Mouse (Mus musculus) MEL (cell line): ENCODE measurements at regions not wholly inside any gene's neighbourhood (a gene's known extent, or its start where the extent isn't known, plus 50 kb on each side); places are given as distances from the start of the nearest gene placed in this dataset.

Experiments
- CHD1 ChIP-seq: IDR thresholded peaks from 2 replicates; pipeline ENCODE4 v1.6.1; 2012; ENCODE audit warnings: low read depth, mild to moderate bottlenecking, inconsistent platforms, low read length, improper control_type of control experiment
- CTCF ChIP-seq, 3 experiments: IDR thresholded peaks in 2 of 3; conservative IDR thresholded peaks in 1 of 3; 2 replicates each; pipeline ENCODE4 v1.5.1; 2011 to 2012; ENCODE audit warnings: low read length in 3 of 3, low read depth in 2 of 3, mild to moderate bottlenecking in 2 of 3, improper control_type of control experiment in 1 of 3, inconsistent platforms in 1 of 3, mixed read lengths in 1 of 3, moderate library complexity in 1 of 3; ENCODE audit not compliant: control insufficient read depth in 1 of 3, insufficient read depth in 1 of 3, poor library complexity in 1 of 3, severe bottlenecking in 1 of 3
- E2F4 ChIP-seq: IDR thresholded peaks from 2 replicates; pipeline ENCODE4 v1.6.1; 2011; ENCODE audit warnings: low read depth, low read length, improper control_type of control experiment, borderline replicate concordance
- JUND ChIP-seq: IDR thresholded peaks from 2 replicates; pipeline ENCODE4 v1.6.1; 2011; ENCODE audit warnings: low read depth, mild to moderate bottlenecking, improper control_type of control experiment, low read length
- MAFK ChIP-seq: IDR thresholded peaks from 2 replicates; pipeline ENCODE4 v1.6.1; 2011; ENCODE audit warnings: low read depth, mild to moderate bottlenecking, low read length, improper control_type of control experiment, borderline replicate concordance
- POLR2A ChIP-seq, 2 experiments: IDR thresholded peaks; 2 replicates each; pipeline ENCODE4 v1.6.1; 2011 to 2012; ENCODE audit warnings: low read length in 2 of 2, mild to moderate bottlenecking in 2 of 2, control low read depth in 1 of 2, improper control_type of control experiment in 1 of 2, low read depth in 1 of 2, moderate library complexity in 1 of 2; ENCODE audit not compliant: control insufficient read depth in 1 of 2, insufficient read depth in 1 of 2, poor library complexity in 1 of 2
- RCOR1 ChIP-seq: IDR thresholded peaks from 2 replicates; pipeline ENCODE4 v1.6.1; 2012; ENCODE audit warnings: low read depth, mild to moderate bottlenecking, inconsistent platforms, low read length, improper control_type of control experiment
- USF1 ChIP-seq: IDR thresholded peaks from 2 replicates; pipeline ENCODE4 v1.6.1; 2014; ENCODE audit warnings: low read depth, mild to moderate bottlenecking, inconsistent platforms, low read length, improper control_type of control experiment, moderate library complexity

DNA sequence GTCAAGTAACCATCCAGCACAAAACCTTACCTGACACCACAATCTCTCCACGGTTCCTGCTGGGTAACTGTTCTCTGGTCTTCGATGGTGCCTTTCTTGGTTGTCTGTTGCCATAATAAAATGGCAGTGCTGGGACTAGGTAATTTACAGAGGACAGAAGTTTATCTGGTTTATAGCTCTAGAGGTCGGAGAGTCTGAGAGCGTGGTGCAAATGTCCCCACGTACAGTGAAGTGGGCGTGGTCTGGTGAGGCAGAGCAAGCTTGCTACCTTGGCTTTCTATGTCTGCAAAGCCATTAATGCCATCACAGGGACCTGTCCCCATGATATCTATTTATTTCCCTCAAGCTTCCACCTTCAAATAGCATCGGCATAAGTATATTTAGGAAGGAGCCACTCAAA, 223.0 kb downstream of the Opa1 start:
- TF ChIP-seq E2F4 (no peak), CTCF (IDR thresholded peaks at IDR 0.05 in 2 of 3, conservative IDR thresholded peaks at IDR 0.05 in 1 of 3; ENCODE audit: control insufficient read depth in 1 of 3, insufficient read depth in 1 of 3, low read depth in 2 of 3, low read length in 3 of 3, poor library complexity in 1 of 3, severe bottlenecking in 1 of 3) (no peak), JUND (no peak), CHD1 (no peak), USF1 (no peak), RCOR1 (no peak), POLR2A (IDR thresholded peaks at IDR 0.05; ENCODE audit: control insufficient read depth in 1 of 2, insufficient read depth in 1 of 2, low read depth in 1 of 2, low read length in 2 of 2, poor library complexity in 1 of 2) (no peak), MAFK (no peak)
